Mouse (Mus musculus) intestine, embryonic 15.5 days (tissue): ENCODE results near the gene Arl2bp. TPM values are rescaled to one million over a fixed set of nuclear protein-coding genes. Genes with fewer than 3 reads are reported as not detected.

Experiments used
- ATAC-seq: fragments of 200-750 bp; cut with Nextera tagmentation; 2 replicates; pipeline ENCODE4 v1.8.0; 2017; ENCODE audit warnings: moderate TSS enrichment, moderate library complexity
- H3K27ac ChIP-seq: fragments of 300-500 bp; sonication (generic); 2 replicates; pipeline ENCODE4 v1.5.1; 2015; ENCODE audit warnings: mild to moderate bottlenecking, inconsistent platforms
- H3K27me3 ChIP-seq: fragments of 300-500 bp; sonication (generic); replicated peaks from 2 replicates; pipeline ENCODE4 v1.6.1; 2015; ENCODE audit warnings: inconsistent platforms
- H3K36me3 ChIP-seq: fragments of 300-500 bp; sonication (generic); 2 replicates; pipeline ENCODE4 v1.6.1; 2015; ENCODE audit warnings: inconsistent platforms
- H3K4me1 ChIP-seq: fragments of 300-500 bp; sonication (generic); replicated peaks from 2 replicates; pipeline ENCODE4 v1.6.1; 2015; ENCODE audit warnings: inconsistent platforms
- H3K4me2 ChIP-seq: fragments of 300-500 bp; sonication (generic); replicated peaks from 2 replicates; pipeline ENCODE4 v1.6.1; 2015; ENCODE audit warnings: mild to moderate bottlenecking, inconsistent platforms
- H3K4me3 ChIP-seq: fragments of 300-500 bp; sonication (generic); replicated peaks from 2 replicates; pipeline ENCODE4 v1.5.1; 2015; ENCODE audit warnings: inconsistent platforms
- H3K9ac ChIP-seq: fragments of 300-500 bp; sonication (generic); 2 replicates; pipeline ENCODE4 v1.6.1; 2015; ENCODE audit warnings: inconsistent platforms
- H3K9me3 ChIP-seq: fragments of 300-500 bp; sonication (generic); 2 replicates; pipeline ENCODE4 v1.6.1; 2016; ENCODE audit warnings: inconsistent platforms
- whole genome bisulfite sequencing: fragments of 180-500 bp; shearing (Covaris S2); methylation state at CpG from one replicate; pipeline ENCODE4 v1.1.7; 2015; 5-methylcytosine and 5-hydroxymethylcytosine counted together
- polyA plus RNA-seq: library from polyadenylated mRNA; unstranded; fragments of >200 nt; fragmentation: Nextera tagmentation; extraction: Ambion mirVana; gene quantifications from 2 replicates; pipeline ENCODE4 v1.2.1, GENCODE M21; 2015

Arl2bp gene
- polyA plus RNA-seq, 1 experiment from 2014 or later: 123 TPM

- peak overlapping the region; percentile 54; the same call in 1 of the 2 replicates for H3K4me3 ChIP-seq
- 51% methylated on average over 3 of the region's 3 CpGs for WGBS
- no peak for ATAC-seq
These were observed 30.2 kb downstream of the Arl2bp start for GRCm38 (mm10) chr8:94696566-94696965.

DNA sequence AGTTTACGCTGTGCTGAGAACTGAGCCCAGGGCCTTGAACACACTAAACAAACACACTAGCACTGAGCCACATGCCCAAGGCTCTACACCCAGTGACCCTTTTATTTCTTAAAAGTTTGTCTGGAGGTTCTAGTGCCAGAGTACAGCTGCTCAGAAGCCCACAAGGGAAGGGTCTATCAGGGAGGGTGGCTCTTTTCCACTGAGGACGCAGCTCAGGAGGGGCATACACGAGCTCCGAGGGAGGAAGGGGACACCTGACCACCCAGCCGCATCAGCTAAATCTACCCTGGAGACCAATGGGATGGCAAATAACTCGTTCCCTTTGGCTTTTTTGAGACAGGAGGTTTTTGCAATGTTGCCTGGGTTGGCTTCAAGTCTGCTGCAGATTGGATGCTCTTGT, 31.6 kb downstream of the Arl2bp start:
- WGBS: 85% methylated on average over 6 of the region's 6 CpGs
- no peak overlapping the region for H3K27ac ChIP-seq

More at GRCm38 (mm10) chr8:94696566-94696965, 30.2 kb downstream of the Arl2bp start:
- no peaks in the 10 kb centered on the region for H3K9me3 ChIP-seq
- peaks cover 15% of the 10 kb centered on the region for H3K4me1 ChIP-seq
- H3K4me2 ChIP-seq: peak overlapping the region; percentile 92
- no peak overlapping the region for H3K27ac ChIP-seq
- no peaks in the 10 kb centered on the region for H3K36me3 ChIP-seq
- no peak overlapping the region; the same call in 1 of the 2 replicates for H3K9ac ChIP-seq
- H3K27me3 ChIP-seq: peaks cover 24% of the 10 kb centered on the region

GRCm38 (mm10) chr8:94699366-94699765, 33.0 kb downstream of the Arl2bp start:
- H3K27ac ChIP-seq: no peak overlapping the region
- H3K9me3 ChIP-seq: no peaks in the 10 kb centered on the region
- H3K9ac ChIP-seq: no peak overlapping the region
- WGBS: 75% methylated on average over 16 of the region's 16 CpGs
- ATAC-seq: no peak
- H3K4me1 ChIP-seq: peaks cover 10% of the 10 kb centered on the region; the same call in 1 of the 2 replicates
- no peak overlapping the region for H3K4me3 ChIP-seq
- H3K4me2 ChIP-seq: no peak overlapping the region
- peaks cover 22% of the 10 kb centered on the region for H3K27me3 ChIP-seq
- no peaks in the 10 kb centered on the region for H3K36me3 ChIP-seq

More for the DNA sequence above, 31.6 kb downstream of the Arl2bp start:
- Histone ChIP-seq H3K36me3 (no peaks in the 10 kb centered on the region), H3K9me3 (no peaks in the 10 kb centered on the region), H3K9ac (no peak overlapping the region), H3K4me1 (peaks cover 10% of the 10 kb centered on the region; the same call in 1 of the 2 replicates), H3K4me2 (no peak overlapping the region), H3K27me3 (peaks cover 24% of the 10 kb centered on the region), H3K4me3 (no peak overlapping the region)
- no peak for ATAC-seq

- H3K36me3 ChIP-seq: no peaks in the 10 kb centered on the region
- no peaks in the 10 kb centered on the region for H3K9me3 ChIP-seq
- 78% methylated on average over 4 of the region's 4 CpGs for WGBS
- H3K27ac ChIP-seq: no peak overlapping the region
- no peak for ATAC-seq
- H3K4me3 ChIP-seq: no peak overlapping the region
- H3K27me3 ChIP-seq: peaks cover 13% of the 10 kb centered on the region
- H3K4me1 ChIP-seq: peaks cover 6% of the 10 kb centered on the region; the same call in 1 of the 2 replicates
- no peak overlapping the region for H3K9ac ChIP-seq
- no peak overlapping the region for H3K4me2 ChIP-seq
These were observed 34.1 kb downstream of the Arl2bp start for GRCm38 (mm10) chr8:94700421-94700935.

- H3K4me2 ChIP-seq: no peak overlapping the region
- H3K27ac ChIP-seq: no peak overlapping the region
- H3K4me1 ChIP-seq: no peaks in the 10 kb centered on the region
- H3K27me3 ChIP-seq: peaks cover 1% of the 10 kb centered on the region
- ATAC-seq: no peak
- H3K4me3 ChIP-seq: no peak overlapping the region
- WGBS: 70% methylated on average over 3 of the region's 3 CpGs
- no peaks in the 10 kb centered on the region for H3K36me3 ChIP-seq
- H3K9me3 ChIP-seq: no peaks in the 10 kb centered on the region
- H3K9ac ChIP-seq: no peak overlapping the region
These were observed 35.8 kb downstream of the Arl2bp start for GRCm38 (mm10) chr8:94702156-94702555.

DNA sequence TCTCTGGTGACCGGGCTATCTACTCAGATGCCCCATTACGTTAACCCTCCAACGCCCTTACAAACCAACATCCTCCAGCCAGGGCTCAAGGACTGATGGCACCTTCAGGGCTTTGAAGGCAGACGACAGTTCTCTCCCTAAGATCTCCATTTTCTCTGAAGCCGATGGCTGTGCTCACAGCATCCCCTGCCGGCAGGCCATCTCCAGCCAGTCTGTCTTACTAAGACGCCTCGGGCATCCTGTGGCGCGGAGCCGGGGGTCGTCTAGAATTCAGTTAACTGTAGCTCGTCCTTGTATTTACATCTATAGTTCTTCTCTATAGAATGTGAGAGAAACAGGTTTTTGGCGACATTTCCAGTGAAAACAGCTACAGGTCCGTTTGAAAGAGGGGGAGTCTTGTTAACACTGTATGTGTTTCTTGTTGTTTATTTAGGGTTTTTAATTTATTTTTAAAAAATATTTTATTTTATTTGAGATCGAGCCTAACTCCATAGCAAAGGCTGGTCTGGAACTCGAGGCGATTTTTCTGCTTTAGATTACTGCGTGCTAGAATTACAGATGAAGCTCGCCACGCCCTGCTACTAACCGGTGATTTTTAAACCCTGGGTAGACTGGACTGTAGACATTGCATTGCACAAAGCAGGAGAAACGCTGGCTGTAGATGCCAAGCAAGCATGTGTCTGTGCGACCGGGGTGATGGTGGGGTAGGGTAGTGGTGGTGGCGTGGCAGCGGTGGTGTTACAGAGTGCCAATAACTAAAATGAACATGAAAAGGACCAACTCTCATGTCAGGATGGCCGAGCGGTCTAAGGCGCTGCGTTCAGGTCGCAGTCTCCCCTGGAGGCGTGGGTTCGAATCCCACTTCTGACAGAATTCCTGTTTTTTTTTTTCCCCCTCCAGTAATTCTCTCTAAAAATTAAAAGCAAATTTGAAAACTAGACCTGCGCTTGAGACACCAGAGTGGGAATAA, 36.7 kb downstream of the Arl2bp start:
- ATAC-seq: peak; percentile 90
- under 1% methylated on average over 35 of the region's 35 CpGs for WGBS
- Histone ChIP-seq H3K4me1 (no peaks in the 10 kb centered on the region), H3K9ac (peak overlapping the region; percentile 36), H3K36me3 (no peaks in the 10 kb centered on the region), H3K4me2 (peak overlapping the region; percentile 61), H3K9me3 (no peaks in the 10 kb centered on the region), H3K27me3 (no peaks in the 10 kb centered on the region), H3K27ac (no peak overlapping the region), H3K4me3 (peak overlapping the region; percentile 49)

DNA sequence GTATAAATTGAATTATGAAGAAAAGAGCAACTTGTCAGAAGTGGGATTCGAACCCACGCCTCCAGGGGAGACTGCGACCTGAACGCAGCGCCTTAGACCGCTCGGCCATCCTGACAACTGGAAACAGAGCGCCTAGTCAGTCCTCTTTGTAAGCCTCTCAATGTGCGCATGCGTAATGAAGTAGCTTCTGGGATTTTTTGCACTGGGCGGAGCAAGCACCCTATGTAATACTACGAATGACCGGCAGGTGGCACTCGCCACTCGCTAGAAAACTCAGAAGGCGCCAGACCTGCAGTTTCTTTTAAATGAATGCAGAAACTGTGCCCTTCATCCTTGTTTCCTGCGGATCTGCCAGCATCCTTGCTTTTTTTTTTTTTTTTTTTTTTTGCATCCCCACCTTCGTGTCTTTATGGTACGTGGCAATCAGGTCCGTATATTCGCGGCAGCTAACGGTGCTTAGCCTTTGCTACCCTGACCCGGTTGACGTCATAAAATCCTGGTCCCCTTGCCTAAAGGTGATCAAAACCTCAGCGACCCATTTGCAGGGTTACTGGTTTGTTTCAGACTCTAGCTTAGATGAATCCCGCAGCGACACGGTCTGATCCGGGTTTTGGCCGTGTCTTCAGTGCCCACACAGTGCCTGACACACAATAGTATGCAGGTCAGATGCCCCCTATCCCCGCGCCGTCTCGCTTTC, 37.7 kb downstream of the Arl2bp start:
- under 1% methylated on average over 35 of the region's 35 CpGs for WGBS
- H3K4me2 ChIP-seq: peak overlapping the region; percentile 81
- peak; percentile 92 for ATAC-seq
- H3K36me3 ChIP-seq: no peaks in the 10 kb centered on the region
- H3K9me3 ChIP-seq: no peaks in the 10 kb centered on the region
- H3K4me3 ChIP-seq: peak overlapping the region; percentile 49
- H3K4me1 ChIP-seq: no peaks in the 10 kb centered on the region
- peak overlapping the region; percentile 50; the same call in 1 of the 2 replicates for H3K9ac ChIP-seq
- H3K27me3 ChIP-seq: no peaks in the 10 kb centered on the region
- H3K27ac ChIP-seq: no peak overlapping the region

DNA sequence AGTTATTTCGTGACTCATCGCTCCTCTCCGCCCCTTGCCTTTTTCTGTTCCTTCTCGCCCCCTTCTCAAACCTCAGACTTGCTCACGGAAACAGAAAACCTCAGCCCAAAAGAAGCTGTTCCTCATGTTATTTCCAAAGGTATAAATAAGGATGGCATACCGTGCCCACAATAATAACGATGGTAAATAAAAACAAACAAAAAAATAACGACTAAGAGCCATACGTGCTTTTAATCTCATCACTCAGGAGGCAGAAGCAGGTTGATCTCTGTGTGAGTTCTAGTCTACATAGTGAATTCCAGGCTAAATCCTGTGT, 38.2 kb downstream of the Arl2bp start:
- Histone ChIP-seq H3K4me1 (no peaks in the 10 kb centered on the region), H3K9me3 (no peaks in the 10 kb centered on the region), H3K4me2 (peak overlapping the region; percentile 81), H3K9ac (peak overlapping the region; percentile 50; the same call in 1 of the 2 replicates), H3K36me3 (no peaks in the 10 kb centered on the region), H3K4me3 (peak overlapping the region; percentile 43), H3K27ac (no peak overlapping the region), H3K27me3 (no peaks in the 10 kb centered on the region)
- no peak for ATAC-seq
- 17% methylated on average over 9 of the region's 9 CpGs for WGBS

GRCm38 (mm10) chr8:94705581-94706245, 39.3 kb downstream of the Arl2bp start:
- Histone ChIP-seq H3K9ac (no peak overlapping the region), H3K27me3 (no peaks in the 10 kb centered on the region), H3K36me3 (no peaks in the 10 kb centered on the region), H3K4me1 (no peaks in the 10 kb centered on the region), H3K9me3 (no peaks in the 10 kb centered on the region), H3K4me3 (no peak overlapping the region), H3K4me2 (no peak overlapping the region), H3K27ac (no peak overlapping the region)
- 79% methylated on average over 10 of the region's 10 CpGs for WGBS
- no peak for ATAC-seq

- Histone ChIP-seq H3K4me2 (no peak overlapping the region), H3K9me3 (no peaks in the 10 kb centered on the region), H3K27me3 (no peaks in the 10 kb centered on the region), H3K4me3 (no peak overlapping the region), H3K36me3 (no peaks in the 10 kb centered on the region), H3K9ac (no peak overlapping the region), H3K27ac (no peak overlapping the region), H3K4me1 (no peaks in the 10 kb centered on the region)
- ATAC-seq: no peak
- 70% methylated on average over 9 of the region's 9 CpGs for WGBS
These were observed 40.5 kb downstream of the Arl2bp start for GRCm38 (mm10) chr8:94706732-94707395.

DNA sequence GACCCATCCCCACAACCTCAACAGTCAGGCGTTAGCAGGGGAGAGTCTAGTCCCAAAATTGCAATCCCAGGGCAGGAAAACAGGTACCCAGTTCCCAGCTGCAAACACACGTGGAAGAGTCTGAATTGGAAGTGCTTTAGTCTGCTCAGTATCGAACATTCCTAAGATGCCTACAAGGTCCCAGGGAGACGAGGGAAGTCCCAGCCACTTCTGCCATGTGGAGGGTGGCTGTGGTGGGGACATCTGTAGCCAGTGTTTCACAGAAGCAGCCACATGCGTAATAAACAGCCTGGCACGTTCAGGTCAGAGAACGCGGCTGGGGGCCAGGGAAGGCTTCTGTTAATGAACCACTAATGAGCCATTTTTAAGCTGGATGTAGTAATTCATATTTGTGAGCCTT, 43.9 kb downstream of the Arl2bp start:
- 63% methylated on average over 8 of the region's 8 CpGs for WGBS
- no peaks in the 10 kb centered on the region for H3K27me3 ChIP-seq
- H3K4me3 ChIP-seq: no peak overlapping the region
- H3K4me1 ChIP-seq: no peaks in the 10 kb centered on the region
- H3K36me3 ChIP-seq: no peaks in the 10 kb centered on the region
- H3K27ac ChIP-seq: no peak overlapping the region
- H3K9me3 ChIP-seq: no peaks in the 10 kb centered on the region
- no peak overlapping the region for H3K4me2 ChIP-seq
- no peak overlapping the region for H3K9ac ChIP-seq
- no peak for ATAC-seq
